Mouse (Mus musculus): ENCODE measurements around the gene Itga9. TPM values are rescaled to one million over a fixed set of nuclear protein-coding genes. Genes with fewer than 3 reads are reported as not detected.

The Itga9 gene
- polyA plus RNA-seq, 1 experiment from 2014 or later = 10.3 TPM

DNA sequence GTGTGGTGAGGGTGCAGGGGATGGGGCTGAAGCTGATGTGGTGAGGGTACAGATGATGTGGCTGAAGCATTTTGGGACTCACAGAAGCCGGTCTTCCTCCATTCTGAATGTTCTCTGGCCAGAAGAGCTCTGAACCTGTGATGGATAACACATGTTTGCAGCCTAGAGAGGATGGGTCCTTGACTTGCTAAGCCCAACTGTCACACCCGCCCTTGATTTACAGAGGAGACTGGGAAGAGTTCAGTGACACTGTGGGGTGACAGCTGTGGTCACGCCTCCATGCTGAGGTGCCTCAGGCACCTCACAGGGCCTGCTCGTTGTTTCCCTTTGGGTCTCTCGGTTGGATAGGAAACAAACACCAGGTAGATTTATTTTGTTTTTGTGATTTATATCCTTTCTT lies 238.5 kb downstream of the Itga9 start:
- Histone ChIP-seq H3K27ac (replicated peaks; ENCODE audit: low read depth, low read length) (no peak overlapping the region), H3K9me3 (replicated peaks; ENCODE audit: control insufficient read depth, low read length) (no peaks in the 10 kb centered on the region), H3K4me3 (ENCODE audit: low read depth, low read length) (no peak overlapping the region), H3K9ac (replicated peaks; ENCODE audit: low read length) (no peak overlapping the region), H3K4me2 (ENCODE audit: low read depth, low read length) (no peak overlapping the region), H3K36me3 (replicated peaks; ENCODE audit: control insufficient read depth, insufficient read depth, low read depth, low read length) (no peaks in the 10 kb centered on the region), H3K4me1 (ENCODE audit: control insufficient read depth, insufficient read depth, low read length) (no peaks in the 10 kb centered on the region), H3K27me3 (ENCODE audit: control insufficient read depth, insufficient read depth, low read length) (no peaks in the 10 kb centered on the region)
- 76% methylated on average over 5 of the region's 5 CpGs for WGBS
- no peak for DNase-seq (ENCODE audit: low spot score)
- no peak for ATAC-seq (replicated peaks; ENCODE audit: insufficient number of reproducible peaks, low FRiP score, low TSS enrichment, low read depth)

- ATAC-seq (replicated peaks; ENCODE audit: insufficient number of reproducible peaks, low FRiP score, low TSS enrichment, low read depth) (no peak), DNase-seq (ENCODE audit: low spot score) (no peak)
- Histone ChIP-seq H3K4me2 (ENCODE audit: low read depth, low read length) (no peak overlapping the region), H3K4me3 (ENCODE audit: low read depth, low read length) (no peak overlapping the region), H3K27me3 (ENCODE audit: control insufficient read depth, insufficient read depth, low read length) (no peaks in the 10 kb centered on the region), H3K9me3 (replicated peaks; ENCODE audit: control insufficient read depth, low read length) (no peaks in the 10 kb centered on the region), H3K36me3 (replicated peaks; ENCODE audit: control insufficient read depth, insufficient read depth, low read depth, low read length) (no peaks in the 10 kb centered on the region), H3K4me1 (ENCODE audit: control insufficient read depth, insufficient read depth, low read length) (no peaks in the 10 kb centered on the region), H3K9ac (replicated peaks; ENCODE audit: low read length) (no peak overlapping the region), H3K27ac (replicated peaks; ENCODE audit: low read depth, low read length) (no peak overlapping the region)
- 88% methylated on average over 3 of the region's 3 CpGs for WGBS
Measured at GRCm38 (mm10) chr9:118846766-118847165, 240.3 kb downstream of the Itga9 start.

DNA sequence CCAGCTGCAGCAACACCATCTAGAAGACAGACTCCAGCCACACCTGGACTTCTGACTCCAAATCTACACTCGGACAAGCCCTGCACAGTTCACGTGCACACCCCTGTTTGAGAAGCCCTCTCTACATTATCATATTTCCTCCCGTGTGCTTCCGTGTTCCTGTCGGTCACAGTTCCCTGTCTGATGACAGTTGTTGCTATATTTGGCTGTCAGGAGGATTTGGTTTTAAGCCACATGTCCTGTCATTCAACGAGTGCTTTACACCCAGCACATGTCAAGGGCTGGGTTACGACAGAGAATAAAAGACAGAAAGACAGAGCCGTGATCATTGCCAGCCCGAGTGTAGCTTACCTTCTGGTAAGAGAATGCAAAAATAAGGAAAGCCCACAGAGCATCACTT lies 250.2 kb downstream of the Itga9 start:
- WGBS = 87% methylated on average over 9 of the region's 9 CpGs
- Histone ChIP-seq H3K4me3 (ENCODE audit: low read depth, low read length) (no peak overlapping the region), H3K27ac (replicated peaks; ENCODE audit: low read depth, low read length) (no peak overlapping the region), H3K36me3 (replicated peaks; ENCODE audit: control insufficient read depth, insufficient read depth, low read depth, low read length) (no peaks in the 10 kb centered on the region), H3K9me3 (replicated peaks; ENCODE audit: control insufficient read depth, low read length) (no peaks in the 10 kb centered on the region), H3K9ac (replicated peaks; ENCODE audit: low read length) (no peak overlapping the region), H3K4me1 (ENCODE audit: control insufficient read depth, insufficient read depth, low read length) (peaks cover 8% of the 10 kb centered on the region), H3K4me2 (ENCODE audit: low read depth, low read length) (no peak overlapping the region), H3K27me3 (ENCODE audit: control insufficient read depth, insufficient read depth, low read length) (no peaks in the 10 kb centered on the region)
- ATAC-seq (replicated peaks; ENCODE audit: insufficient number of reproducible peaks, low FRiP score, low TSS enrichment, low read depth) = no peak
- DNase-seq (ENCODE audit: low spot score) = no peak

GRCm38 (mm10) chr9:118860613-118861141 lies 254.2 kb downstream of the Itga9 start:
- no peak overlapping the region for H3K4me3 ChIP-seq (ENCODE audit: low read depth, low read length)
- DNase-seq (ENCODE audit: low spot score) (no peak), ATAC-seq (replicated peaks; ENCODE audit: insufficient number of reproducible peaks, low FRiP score, low TSS enrichment, low read depth) (no peak)
- H3K9me3 ChIP-seq (replicated peaks; ENCODE audit: control insufficient read depth, low read length) = no peaks in the 10 kb centered on the region
- no peaks in the 10 kb centered on the region for H3K36me3 ChIP-seq (replicated peaks; ENCODE audit: control insufficient read depth, insufficient read depth, low read depth, low read length)
- WGBS = 48% methylated on average over 12 of the region's 12 CpGs
- H3K4me2 ChIP-seq (ENCODE audit: low read depth, low read length) = no peak overlapping the region
- H3K27me3 ChIP-seq (ENCODE audit: control insufficient read depth, insufficient read depth, low read length) = no peaks in the 10 kb centered on the region
- H3K27ac ChIP-seq (replicated peaks; ENCODE audit: low read depth, low read length) = no peak overlapping the region; the same call in 1 of the 2 replicates
- H3K9ac ChIP-seq (replicated peaks; ENCODE audit: low read length) = no peak overlapping the region
- H3K4me1 ChIP-seq (ENCODE audit: control insufficient read depth, insufficient read depth, low read length) = peaks cover 10% of the 10 kb centered on the region

GRCm38 (mm10) chr9:118862214-118862613 lies 255.7 kb downstream of the Itga9 start:
- Histone ChIP-seq H3K27me3 (ENCODE audit: control insufficient read depth, insufficient read depth, low read length) (no peaks in the 10 kb centered on the region), H3K4me3 (ENCODE audit: low read depth, low read length) (no peak overlapping the region), H3K4me1 (ENCODE audit: control insufficient read depth, insufficient read depth, low read length) (peaks cover 10% of the 10 kb centered on the region), H3K36me3 (replicated peaks; ENCODE audit: control insufficient read depth, insufficient read depth, low read depth, low read length) (no peaks in the 10 kb centered on the region), H3K9me3 (replicated peaks; ENCODE audit: control insufficient read depth, low read length) (no peaks in the 10 kb centered on the region), H3K27ac (replicated peaks; ENCODE audit: low read depth, low read length) (no peak overlapping the region), H3K4me2 (ENCODE audit: low read depth, low read length) (peak overlapping the region; percentile 17), H3K9ac (replicated peaks; ENCODE audit: low read length) (no peak overlapping the region)
- WGBS = 46% methylated on average over 12 of the region's 12 CpGs
- 0 out of 2 replicates have a peak, but pooled peaks have one; percentile 32 for ATAC-seq (replicated peaks; ENCODE audit: insufficient number of reproducible peaks, low FRiP score, low TSS enrichment, low read depth)
- peak; percentile 43 for DNase-seq (ENCODE audit: low spot score)

- peak; percentile 72 for ATAC-seq (replicated peaks; ENCODE audit: insufficient number of reproducible peaks, low FRiP score, low TSS enrichment, low read depth)
- no peak overlapping the region for H3K9ac ChIP-seq (replicated peaks; ENCODE audit: low read length)
- H3K36me3 ChIP-seq (replicated peaks; ENCODE audit: control insufficient read depth, insufficient read depth, low read depth, low read length) = no peaks in the 10 kb centered on the region
- H3K27ac ChIP-seq (replicated peaks; ENCODE audit: low read depth, low read length) = no peak overlapping the region
- peak overlapping the region; percentile 17 for H3K4me2 ChIP-seq (ENCODE audit: low read depth, low read length)
- H3K4me3 ChIP-seq (ENCODE audit: low read depth, low read length) = no peak overlapping the region
- H3K9me3 ChIP-seq (replicated peaks; ENCODE audit: control insufficient read depth, low read length) = no peaks in the 10 kb centered on the region
- 17% methylated on average over 9 of the region's 9 CpGs for WGBS
- H3K27me3 ChIP-seq (ENCODE audit: control insufficient read depth, insufficient read depth, low read length) = no peaks in the 10 kb centered on the region
- peaks cover 10% of the 10 kb centered on the region for H3K4me1 ChIP-seq (ENCODE audit: control insufficient read depth, insufficient read depth, low read length)
- DNase-seq (ENCODE audit: low spot score) = peak; percentile 94
Measured at GRCm38 (mm10) chr9:118862852-118863260, 256.4 kb downstream of the Itga9 start.

GRCm38 (mm10) chr9:118863528-118863927 lies 257.0 kb downstream of the Itga9 start:
- WGBS = 91% methylated on average over 8 of the region's 8 CpGs
- H3K9ac ChIP-seq (replicated peaks; ENCODE audit: low read length) = no peak overlapping the region
- peaks cover 10% of the 10 kb centered on the region for H3K4me1 ChIP-seq (ENCODE audit: control insufficient read depth, insufficient read depth, low read length)
- ATAC-seq (replicated peaks; ENCODE audit: insufficient number of reproducible peaks, low FRiP score, low TSS enrichment, low read depth) = no peak
- DNase-seq (ENCODE audit: low spot score) = no peak
- H3K4me2 ChIP-seq (ENCODE audit: low read depth, low read length) = no peak overlapping the region
- no peak overlapping the region for H3K27ac ChIP-seq (replicated peaks; ENCODE audit: low read depth, low read length)
- H3K9me3 ChIP-seq (replicated peaks; ENCODE audit: control insufficient read depth, low read length) = no peaks in the 10 kb centered on the region
- no peaks in the 10 kb centered on the region for H3K27me3 ChIP-seq (ENCODE audit: control insufficient read depth, insufficient read depth, low read length)
- no peaks in the 10 kb centered on the region for H3K36me3 ChIP-seq (replicated peaks; ENCODE audit: control insufficient read depth, insufficient read depth, low read depth, low read length)
- no peak overlapping the region for H3K4me3 ChIP-seq (ENCODE audit: low read depth, low read length)

DNA sequence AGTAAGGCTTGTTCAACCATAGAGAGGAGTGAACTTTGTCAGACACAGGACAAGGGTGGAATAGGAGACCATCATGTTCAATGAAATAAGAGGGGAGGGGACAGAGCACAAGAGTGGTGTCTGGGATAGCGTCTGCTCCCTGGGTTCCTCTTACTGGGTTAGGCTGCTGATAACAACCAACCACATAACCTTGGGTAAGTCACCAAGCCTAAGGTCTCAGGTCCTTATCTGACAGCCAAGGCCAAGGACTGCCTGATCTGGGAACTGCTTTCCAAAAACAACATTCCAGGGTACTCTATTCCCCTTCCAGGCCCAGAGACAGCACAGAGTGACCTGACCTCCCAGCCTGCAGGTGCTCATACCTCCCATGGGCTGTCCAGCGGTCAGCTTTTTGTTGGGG lies 260.5 kb downstream of the Itga9 start:
- Histone ChIP-seq H3K4me2 (ENCODE audit: low read depth, low read length) (no peak overlapping the region), H3K4me1 (ENCODE audit: control insufficient read depth, insufficient read depth, low read length) (peaks cover 2% of the 10 kb centered on the region; the same call in 1 of the 2 replicates), H3K4me3 (ENCODE audit: low read depth, low read length) (no peak overlapping the region), H3K27ac (replicated peaks; ENCODE audit: low read depth, low read length) (no peak overlapping the region), H3K9ac (replicated peaks; ENCODE audit: low read length) (no peak overlapping the region), H3K27me3 (ENCODE audit: control insufficient read depth, insufficient read depth, low read length) (no peaks in the 10 kb centered on the region), H3K36me3 (replicated peaks; ENCODE audit: control insufficient read depth, insufficient read depth, low read depth, low read length) (no peaks in the 10 kb centered on the region), H3K9me3 (replicated peaks; ENCODE audit: control insufficient read depth, low read length) (no peaks in the 10 kb centered on the region)
- ATAC-seq (replicated peaks; ENCODE audit: insufficient number of reproducible peaks, low FRiP score, low TSS enrichment, low read depth) = no peak
- DNase-seq (ENCODE audit: low spot score) = no peak
- WGBS = 90% methylated on average over 2 of the region's 2 CpGs
